8 mouse cellular contexts compared by ENCODE assay signal in the genomic region with DNA sequence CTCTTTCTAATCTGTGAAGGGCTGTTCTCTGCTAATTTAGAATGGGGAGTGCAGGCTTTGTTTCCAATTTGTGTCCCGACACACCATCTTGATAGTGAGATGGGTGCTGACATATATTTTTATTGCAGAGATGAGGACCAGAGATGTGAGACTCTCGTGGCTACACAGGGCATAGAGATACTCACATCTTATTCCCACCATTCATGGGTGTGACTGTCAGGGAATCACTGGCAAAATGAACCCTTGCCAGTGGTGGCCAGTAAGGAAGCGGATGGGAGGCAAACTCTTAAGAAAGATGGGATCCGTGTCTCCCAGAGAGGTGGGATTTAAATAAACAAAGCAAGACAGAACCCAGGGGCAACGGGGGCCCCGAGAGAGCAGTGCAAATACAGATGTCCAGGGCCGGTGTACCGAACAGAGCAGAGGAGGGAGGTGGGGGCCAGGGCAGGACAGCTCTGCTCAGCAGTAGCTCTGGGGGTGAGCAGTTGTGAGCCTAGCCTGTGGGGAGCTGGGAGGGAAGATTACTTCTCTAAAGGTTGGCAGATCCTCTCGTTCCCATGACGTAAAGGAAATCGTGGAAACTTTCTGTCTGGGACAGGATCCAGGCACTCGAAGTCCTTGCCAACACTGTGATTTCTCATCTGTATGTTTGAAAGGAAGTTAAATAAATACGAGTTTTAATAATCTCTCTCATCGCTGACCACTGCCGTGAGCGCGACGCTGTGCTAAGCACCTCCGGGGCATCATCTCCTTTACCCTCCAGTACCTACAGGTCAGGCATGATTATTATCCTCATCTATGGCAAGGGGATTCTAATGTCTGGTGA.
DNase-seq lines count a peak whose midpoint lies in the region.

No protein-coding gene starts in this region.

- DNase-seq in adrenal gland, adult (ENCODE audit: inconsistent age in 2 of 2, low spot score in 1 of 2) = peak; percentile 55 to 77
- no peak for DNase-seq in adrenal gland, postnatal 4 days (ENCODE audit: low spot score in 2 of 2)
- DNase-seq in adrenal gland, postnatal 14 days = peak; percentile 41
- peak; percentile 46 to 78 for DNase-seq in heart, adult 9 months (ENCODE audit: low spot score in 2 of 2)
- peak; percentile 54 for DNase-seq in kidney, adult 18-20 months
- peak; percentile 90 for DNase-seq in lung, postnatal 36 days
- DNase-seq in urinary bladder, postnatal 36 days (ENCODE audit: low spot score in 2 of 2) = peak; percentile 18 to 57
- no peak for DNase-seq in right cerebral cortex, postnatal 25 days

Comparison
In these comparisons a context has a peak if more than half of its experiments do, and no peak if none do; other contexts are left out.
1. DNase-seq: peak in adrenal gland, adult (2 of 2), adrenal gland, postnatal 14 days (single experiment), heart, adult 9 months (2 of 2), kidney, adult 18-20 months (single experiment), lung, postnatal 36 days (single experiment) and urinary bladder, postnatal 36 days (2 of 2); none in adrenal gland, postnatal 4 days (0 of 2) and right cerebral cortex, postnatal 25 days (single experiment).